Mouse (Mus musculus) G1E (cell line): ENCODE data around the gene Ascl3.

Experiments
- CTCF ChIP-seq: IDR thresholded peaks from 2 replicates; pipeline ENCODE4 v1.5.1; 2012; ENCODE audit warnings: low read depth, low read length, inconsistent platforms, mixed read lengths
- GATA1 ChIP-seq: IDR thresholded peaks from 2 replicates; pipeline ENCODE4 v1.6.1; 2012; ENCODE audit warnings: borderline replicate concordance, low read length, inconsistent platforms, mixed read lengths

GRCm38 (mm10) chr7:109695339-109695726 is 36.2 kb downstream of the Ascl3 start:
- TF ChIP-seq CTCF (no peak), GATA1 (no peak)
